Mouse (Mus musculus) cerebellum, adult 11 months (tissue): ENCODE measurements around the gene Maff.

ENCODE experiments used
- DNase-seq: peaks from one replicate; pipeline ENCODE4 v3.0.0; 2022

Gene Maff

DNA sequence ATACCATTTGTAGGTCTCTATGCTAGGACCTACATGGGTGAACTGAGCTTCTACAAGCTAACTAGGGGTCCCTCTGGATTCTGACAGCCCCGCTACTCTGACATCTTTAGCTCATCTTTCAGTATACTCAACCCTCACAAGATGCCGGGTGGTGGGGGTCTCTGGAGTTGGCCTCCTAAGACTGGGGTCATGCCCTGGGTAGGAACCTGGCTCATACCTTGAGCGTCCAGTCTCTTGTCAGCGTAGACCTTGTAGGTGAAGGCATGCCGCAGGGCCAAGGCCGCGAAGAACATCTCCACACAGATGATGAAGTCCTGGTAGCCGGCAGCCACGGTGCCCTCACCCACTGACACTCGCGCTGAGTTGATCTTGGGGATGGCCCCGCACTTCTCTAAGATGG is 18.6 kb downstream of the Maff start:
- DNase-seq: no peak

DNA sequence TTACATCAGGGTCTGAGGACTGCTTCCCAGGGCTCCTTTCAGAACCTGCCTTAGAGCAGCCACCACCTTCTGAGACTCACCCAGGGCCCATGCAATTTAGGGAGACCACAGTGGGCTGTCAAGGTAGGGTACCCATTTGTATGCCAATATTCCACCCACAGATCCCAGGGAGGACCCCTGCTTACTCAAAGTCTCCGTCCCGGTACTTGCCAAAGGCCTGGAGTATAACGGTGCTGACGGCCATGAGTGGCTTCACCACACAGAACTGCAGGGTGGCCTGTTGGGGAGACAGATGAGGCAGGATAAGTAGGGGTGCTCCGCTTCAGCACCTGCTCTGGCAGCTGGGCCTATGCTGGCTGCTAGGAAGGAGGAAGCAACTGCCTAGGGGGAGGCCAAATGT is 20.0 kb downstream of the Maff start:
- DNase-seq: no peak

DNA sequence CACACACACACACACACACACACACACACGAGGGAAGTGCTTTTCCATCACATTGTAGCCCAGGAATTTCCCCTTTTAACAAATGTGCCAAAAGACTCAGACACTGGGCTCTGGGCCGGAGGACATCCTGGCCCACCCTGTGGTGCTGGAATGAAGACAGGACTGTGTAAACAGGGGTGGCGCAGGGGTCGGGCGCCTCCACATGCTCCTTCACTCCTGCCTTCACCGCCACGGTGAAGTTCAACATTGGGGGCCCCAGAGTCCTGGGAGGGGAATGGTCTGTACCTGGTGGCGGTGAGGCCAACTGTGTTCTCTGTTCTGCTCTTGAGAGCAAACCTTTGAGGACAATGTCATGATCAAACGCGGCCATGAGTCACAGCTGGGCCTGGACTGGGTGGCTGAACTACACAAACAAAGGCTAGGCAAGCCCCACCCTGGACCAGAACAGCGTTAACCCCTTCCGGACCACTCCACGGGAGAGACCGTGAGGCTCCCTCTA is 21.9 kb downstream of the Maff start:
- DNase-seq: no peak

DNA sequence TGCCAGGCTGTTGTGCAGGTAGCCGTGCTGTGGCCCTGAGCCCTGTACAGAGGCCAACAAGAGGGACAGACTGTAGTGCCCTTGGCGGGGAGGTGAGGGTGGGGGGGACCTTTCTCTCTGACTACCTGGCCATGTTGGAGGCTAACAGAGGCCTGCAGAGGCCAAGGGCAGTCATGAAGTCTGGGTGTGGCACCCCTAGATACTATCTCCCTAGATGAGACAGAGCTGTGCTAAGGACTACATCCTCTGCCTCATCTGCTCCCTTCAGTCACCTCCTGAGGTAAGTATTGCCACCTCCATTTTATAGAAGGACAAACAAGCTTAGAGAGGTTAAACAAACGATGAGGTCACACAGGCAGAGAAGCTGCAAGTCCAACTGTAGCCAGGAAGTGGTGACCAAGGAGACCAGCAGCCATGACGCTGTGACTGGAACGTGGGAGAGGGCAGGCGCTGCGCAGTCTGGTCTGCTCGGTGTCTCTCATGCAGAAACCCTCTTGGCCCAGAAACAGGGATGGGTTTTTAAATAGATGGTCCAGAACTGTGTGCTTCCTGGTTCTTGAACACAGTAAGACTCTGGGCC is 22.5 kb downstream of the Maff start:
- DNase-seq: no peak

DNA sequence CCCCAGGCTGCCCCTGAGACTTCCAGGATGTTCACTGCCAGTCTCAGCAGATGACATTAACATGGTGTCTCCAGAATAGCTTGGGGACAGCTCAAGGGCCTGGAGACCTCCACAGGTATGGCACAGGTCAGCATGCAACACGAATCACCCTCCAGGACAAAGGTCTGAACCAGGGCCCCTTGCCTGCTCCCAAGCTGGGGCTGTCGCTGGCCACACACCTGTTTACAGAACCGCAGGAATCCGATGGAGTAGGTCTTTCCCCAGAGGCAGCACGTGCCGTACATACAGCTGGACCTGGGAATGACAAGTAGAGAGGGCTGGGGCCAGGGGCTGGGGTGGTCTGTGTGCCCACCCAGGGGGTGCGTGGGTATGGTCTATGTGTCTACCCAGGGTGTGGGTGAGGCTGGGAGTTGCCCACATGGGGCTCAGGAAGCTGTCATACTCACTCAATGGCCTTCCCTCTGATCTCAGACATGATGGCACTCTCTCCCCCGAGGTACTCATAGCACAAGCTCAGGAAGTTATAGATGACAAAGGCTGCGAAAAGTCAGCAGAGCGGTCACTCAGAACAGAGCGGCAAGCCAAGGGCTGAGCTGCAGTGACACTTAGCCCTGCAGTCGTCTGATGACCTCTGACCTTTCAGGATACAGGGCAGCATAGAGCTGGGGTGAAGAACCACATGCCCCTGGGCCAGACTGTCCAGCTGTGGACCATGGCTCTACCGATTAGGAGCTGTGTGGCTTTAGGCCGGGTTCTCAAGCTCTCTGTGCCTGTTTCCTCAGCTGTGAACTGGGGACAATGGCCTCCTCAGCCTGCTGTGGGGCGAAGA is 23.2 kb downstream of the Maff start:
- no peak for DNase-seq

DNA sequence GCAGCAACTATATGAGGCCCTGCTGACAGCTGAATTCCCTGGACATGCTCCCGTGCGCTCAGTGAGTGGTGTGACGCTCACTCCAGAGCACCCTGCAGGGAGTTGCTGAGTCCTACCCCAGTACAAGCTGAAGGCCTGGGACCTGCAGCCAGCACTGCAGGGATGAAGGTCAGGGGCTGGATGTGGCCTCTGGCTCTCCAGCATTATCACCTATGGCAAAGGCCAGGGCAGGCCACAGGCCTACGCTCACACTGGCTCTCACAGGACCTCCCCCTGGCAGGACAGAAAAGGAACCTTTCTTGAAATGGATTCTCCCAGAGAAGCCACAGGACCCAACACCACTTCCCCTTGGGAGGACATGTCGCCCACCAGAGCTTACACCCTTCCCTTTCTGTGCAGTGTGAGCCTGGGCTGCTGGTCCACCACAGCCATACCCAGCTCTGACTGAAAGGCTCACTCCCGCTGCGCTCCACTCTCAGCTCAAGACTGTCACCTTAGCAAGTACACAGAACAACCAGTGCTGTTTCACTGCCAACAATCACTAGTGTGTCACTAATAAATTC is 23.9 kb downstream of the Maff start:
- no peak for DNase-seq

DNA sequence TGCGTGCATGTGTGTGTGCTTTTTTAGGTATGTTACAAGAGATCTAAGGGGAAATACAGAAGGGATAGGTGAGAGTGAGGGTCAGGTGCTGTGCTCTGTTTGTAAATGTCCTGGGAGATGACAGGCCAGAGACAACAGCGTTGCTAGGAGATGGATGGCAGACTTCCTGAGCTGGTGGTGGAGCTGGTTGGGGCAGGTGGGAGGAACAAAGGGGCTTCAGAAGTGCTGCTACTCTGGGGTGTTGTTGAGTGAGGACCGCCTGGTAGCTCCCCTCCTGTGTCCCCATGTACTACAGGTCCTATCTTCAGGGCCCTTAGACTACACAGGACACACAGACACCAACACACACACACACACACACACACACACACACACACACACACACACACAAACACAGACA is 28.3 kb downstream of the Maff start:
- no peak for DNase-seq

DNA sequence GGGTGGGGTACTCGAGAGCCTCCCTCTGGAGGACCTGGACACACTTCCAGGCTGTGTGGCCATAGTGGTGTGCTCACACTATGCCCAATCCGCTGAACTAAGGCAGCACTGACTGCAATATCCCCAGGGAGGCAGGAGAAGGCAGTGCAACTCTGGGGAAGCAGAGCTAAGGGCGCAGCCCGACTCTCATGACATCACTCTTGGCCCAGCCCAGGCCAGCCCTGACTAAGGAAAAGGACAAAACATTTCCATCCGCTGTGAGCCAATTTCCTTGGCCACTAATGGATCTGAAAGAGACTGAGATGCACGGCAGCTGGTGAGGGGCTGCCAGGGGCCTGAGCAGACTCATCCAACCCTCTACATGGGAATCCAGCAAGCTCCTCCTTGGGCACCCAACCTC is 31.3 kb downstream of the Maff start:
- no peak for DNase-seq

DNA sequence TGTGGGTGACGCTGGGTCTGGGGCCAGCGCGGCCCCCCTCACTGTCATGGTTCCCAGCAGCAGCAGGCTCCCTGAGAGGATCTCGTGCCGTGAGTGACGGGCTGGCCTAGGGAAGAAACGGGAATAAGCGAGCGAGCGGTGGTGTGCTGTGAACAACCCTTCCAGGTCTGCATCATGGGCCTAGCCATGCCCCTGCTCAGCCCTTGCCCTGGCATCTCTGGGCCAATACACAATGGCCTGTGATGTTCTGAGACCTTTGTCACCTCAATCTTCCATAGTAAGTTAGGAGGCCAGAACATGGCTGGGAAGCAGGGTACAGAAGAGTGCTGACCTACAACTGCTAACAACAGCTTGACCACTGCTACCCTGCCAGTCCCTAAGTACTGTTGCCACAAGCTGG is 32.2 kb downstream of the Maff start:
- DNase-seq: no peak

DNA sequence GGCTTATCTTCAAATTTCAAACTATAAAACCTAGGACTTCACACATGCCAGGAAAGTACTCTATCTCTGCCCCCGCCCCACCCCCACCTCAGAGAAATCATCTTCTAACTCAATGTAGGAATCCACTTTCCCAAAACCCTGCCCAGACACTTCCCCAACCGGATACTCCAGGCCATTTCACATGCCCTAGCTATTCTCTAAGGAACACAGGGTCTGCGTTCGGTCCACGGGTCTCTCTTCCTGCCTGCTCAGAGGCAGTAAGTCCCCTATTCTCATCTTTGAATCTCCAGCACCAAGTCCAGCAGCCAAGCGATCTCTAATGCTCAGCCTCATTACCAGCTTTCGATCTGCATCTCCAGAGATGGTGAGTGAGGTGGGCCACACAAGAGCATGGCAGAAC is 33.2 kb downstream of the Maff start:
- no peak for DNase-seq

DNA sequence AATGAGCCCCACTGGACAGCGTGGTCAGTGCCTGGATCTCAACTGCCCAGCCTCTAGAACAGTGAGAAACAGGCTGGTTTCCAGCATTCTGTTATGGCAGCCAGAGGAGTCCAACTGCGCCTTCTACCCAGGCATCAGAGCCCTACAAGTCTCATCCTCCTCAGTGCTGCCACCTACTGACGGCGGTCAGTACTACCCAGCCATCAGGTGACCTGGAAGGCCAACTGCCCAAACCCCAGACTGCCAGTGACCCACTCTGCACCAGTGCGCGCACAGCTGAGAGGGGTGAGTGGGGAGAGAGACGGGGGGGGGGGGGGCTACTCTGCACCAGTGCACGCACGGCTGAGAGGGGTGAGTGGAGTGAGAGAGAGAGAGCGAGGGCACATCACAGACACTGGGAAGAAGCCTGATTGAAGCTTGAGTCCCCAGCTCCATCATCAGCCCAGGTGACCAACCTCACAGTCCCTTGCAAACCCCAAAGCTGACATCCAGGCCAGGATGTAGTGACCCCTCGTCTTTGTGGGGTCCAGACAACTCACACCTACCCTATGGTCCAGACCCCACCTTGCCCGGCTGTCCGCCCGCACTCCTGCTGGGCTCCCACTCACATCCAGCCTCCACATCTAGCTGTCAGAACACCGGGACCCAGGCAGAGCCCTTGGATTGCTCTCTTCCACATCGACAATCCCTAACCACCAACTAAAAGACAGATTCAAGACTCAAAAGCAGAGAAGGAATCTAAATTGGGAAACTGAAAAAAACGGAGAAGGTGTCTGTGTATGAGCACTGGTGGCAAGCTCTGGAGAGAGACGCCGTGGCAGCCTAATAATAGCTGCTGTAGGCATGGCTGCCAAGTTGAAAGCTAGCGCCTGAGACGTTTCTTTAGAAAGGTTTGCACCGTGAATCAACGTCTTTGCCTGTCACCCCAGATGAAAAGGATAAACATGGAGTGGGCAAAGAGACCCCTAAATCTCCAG is 34.3 kb downstream of the Maff start:
- DNase-seq: peak; percentile 70

DNA sequence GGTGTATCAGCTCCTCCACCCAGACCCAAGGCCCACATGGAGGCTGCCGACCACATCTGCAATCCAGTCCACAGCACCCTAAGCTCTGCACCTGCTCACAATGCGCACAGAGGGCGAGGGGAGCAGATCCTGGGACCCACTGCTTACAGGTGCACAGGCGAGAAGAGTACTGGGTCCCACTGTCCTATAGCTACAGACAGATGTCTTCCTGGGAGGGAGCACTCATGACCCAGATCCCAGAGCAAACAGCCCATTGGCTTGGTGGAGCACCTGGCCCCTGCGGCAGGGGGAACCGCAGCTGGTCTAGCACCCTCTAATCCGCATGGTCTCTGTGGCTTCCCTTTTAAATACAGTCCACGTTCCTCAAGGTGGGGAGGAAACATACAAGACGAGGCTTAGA is 35.2 kb downstream of the Maff start:
- no peak for DNase-seq

DNA sequence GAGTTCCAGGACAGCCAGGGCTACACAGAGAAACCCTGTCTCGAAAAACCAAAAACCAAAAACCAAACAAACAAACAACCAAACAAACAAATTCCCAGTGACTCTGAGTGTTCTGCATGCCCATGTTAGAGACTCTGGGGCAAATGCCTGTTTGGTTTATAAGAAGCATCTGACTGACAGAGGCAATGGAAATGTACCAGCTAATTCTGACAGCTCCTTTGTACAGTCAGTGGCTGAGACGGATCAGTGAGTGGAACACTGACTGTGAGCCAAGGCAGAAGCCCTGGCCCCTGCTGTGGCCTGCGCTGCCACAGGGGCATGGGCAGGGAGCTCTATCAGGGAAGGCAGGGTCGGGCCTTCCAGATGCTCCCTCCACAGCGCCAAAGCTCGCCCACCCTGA is 40.7 kb downstream of the Maff start:
- no peak for DNase-seq

DNA sequence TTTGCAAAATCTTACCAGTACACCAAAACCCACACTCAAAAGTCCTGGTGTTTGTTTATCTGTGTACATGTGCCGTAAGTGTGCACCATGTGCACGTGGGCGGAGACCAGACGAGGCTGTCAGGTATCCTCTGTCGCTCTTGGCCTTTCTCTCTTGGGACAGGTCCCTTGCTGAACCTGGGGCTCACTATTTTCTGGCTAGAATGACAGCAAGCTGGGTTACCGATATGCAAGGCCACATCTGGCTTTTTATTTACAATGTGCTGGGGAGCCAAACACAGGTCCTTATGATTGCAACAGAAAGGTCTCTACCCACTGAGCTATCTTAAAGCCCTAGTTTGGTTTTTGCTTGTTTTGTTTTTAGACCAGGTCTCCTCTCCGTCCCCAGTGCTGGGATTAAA is 41.2 kb downstream of the Maff start:
- DNase-seq: no peak

DNA sequence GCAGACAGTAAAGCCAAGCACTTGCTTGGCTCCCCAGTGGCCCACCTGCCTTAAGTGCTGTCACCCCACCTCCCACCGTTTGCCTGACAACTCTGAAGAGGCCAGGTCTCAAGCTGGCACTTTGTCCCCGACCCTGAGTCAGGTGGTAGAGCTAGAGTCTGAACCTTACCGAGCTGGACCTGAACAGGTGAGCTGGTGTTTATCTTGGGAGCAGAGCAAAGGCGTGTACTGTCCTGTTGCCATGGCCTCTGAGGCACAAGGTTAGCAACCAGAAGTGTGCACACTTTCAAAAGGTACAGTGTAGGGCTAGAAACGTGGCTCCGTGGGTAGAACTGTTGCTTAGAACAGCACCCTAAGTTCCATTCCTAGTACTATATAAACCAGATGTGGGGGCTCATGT is 41.8 kb downstream of the Maff start:
- DNase-seq: no peak

DNA sequence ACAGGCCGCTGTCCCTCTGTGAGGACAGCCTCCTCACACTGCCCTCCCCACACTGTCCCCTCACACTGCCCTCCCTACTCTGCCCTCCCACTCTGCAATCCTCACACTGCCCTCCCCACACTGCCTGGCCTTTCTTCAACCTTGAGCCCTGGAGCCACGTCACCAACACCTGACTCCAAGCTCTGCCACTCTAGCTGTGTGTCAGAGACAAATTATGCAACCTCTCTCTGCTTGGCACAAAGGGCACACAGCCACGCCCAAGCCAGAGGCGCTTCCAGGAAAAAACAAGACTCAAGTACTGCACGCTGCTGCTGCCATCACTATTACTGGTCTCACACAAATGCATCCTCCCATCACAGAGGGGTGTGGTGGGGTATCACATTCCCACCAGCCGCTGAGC is 44.0 kb downstream of the Maff start:
- no peak for DNase-seq

DNA sequence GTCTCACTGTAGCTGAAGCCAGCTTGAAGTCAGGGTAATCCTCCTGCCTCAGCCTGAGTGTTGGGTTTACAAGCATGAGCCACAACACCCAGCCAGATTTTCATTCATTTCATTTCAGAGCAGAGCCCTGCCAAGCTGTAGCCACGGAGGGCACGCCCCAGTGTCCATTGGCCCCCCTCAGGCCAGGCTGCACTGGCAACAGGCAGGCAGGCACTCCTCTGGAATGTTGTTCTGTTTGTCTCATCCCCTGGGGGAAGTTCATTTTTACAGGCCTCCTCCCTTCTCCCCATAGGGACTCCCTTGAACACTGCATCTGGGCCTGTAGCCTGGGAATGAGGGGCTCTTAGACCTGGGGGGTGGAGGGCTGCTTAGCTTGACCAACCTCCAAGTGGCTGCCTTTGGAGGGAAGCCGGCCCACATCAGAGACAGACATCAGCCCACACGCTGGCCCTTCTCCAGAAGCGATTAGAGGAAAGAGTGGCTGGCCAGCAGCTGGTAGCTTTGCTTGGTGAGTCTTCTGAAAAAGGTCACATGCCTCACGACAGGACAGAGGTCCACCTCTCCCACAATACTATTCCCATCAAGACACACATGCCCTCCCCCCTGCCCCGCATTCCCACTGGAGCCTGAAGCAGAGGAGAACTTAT is 45.1 kb downstream of the Maff start:
- DNase-seq: no peak

DNA sequence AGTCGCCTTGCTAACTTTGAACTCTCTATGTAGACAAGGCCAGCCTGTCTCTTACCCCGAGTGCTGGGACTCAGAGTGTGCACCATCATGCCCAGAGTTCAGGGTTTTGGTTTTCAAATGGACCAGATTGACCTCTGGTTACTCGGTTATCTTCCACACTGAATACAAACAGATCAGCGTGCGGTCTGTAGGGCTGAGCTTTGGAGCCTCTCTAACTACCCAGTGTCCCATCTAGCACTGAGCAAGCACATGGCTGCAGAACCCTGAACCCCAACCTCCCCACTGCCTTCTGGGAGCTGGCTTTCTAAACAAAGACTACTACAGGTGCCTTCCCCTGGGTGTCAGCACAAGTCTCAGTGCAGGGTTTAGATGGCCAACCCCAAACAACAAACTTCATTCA is 46.1 kb downstream of the Maff start:
- DNase-seq: no peak

DNA sequence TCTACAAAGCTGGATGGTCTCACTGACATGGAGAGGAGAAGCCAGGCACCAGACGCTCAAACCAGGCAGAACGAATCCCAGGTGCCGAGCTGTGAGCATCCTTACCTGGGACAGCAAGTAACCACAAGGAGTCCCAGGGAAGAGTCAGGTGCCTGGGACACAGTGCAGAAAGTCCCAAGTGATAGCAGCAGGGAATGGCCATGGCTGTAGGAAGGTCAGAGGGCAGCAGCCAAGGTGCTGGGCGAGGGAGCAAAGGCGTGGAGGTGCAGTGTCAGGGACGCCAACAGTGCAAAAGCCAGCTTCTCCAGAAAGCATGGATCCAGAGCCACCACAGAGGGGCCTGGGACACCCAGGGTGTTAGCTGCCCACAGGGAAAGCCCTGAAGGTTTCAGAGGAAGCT is 46.7 kb downstream of the Maff start:
- DNase-seq: no peak

DNA sequence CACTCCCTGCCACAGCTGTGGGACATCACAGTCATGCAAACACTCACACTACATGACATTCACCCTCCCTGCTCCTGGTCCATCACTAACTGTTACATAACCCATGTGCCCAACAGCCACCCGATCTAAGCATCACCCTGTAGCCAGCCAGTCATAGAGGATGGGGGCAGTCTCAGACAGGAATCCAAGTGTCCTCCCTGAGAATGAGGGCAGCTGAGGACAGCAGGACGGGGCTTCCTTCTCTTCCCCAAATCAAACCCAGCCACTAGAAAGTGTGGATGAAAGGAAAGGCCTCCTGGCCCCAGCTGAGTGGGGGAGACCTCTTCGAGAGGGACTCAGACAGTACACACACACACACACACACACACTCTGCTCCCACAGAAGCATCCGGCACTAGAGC is 48.4 kb downstream of the Maff start:
- DNase-seq: no peak

DNA sequence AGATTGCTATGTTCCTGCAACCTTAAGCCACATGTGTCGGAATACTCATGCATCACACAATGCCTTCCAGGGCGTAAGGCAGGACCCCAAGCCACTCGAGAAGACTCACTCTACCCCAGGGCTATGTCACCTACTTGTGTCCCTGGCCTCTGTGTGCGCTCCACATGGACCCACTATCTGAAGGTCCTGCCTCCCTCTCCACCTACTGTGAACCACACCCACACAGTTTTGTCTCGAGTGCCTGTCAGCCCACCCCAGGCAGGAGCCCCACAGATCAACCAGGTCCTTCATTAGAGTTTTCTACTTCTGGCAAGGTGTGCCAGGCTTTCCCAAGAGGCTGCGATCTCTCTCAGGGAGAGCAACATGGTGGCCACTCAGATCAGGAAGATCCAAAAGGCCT is 48.9 kb downstream of the Maff start:
- DNase-seq: no peak

DNA sequence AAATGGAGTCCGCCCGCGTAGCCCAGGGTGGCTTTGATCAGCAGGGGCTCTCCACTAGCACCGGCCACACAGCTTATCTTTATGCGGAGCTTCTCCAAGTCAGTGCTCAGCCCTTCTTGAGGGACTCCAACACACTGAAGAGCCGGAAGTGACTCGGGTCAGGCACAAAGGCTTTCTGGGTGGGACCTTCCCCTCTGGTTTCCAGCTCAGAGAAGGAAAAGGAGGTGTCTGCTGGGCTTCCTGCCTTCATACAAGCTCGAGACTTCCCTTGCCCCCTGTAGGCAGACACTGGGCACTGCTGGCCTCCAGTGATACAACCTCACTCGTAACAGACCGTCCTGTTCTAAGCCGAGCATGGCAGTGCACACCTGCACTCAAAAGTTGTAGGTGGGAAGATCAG is 50.3 kb downstream of the Maff start:
- no peak for DNase-seq
